Mouse (Mus musculus) ES-Bruce4 (cell line): ENCODE measurements at regions not wholly inside any gene's neighbourhood (a gene's known extent, or its start where the extent isn't known, plus 50 kb on each side); places are given as distances from the start of the nearest gene placed in this dataset.

Experiments used
- H3K27ac ChIP-seq: 2 replicates; pipeline ENCODE4 v1.5.1; 2012; ENCODE audit warnings: low read length, inconsistent platforms; ENCODE audit not compliant: insufficient read depth
- H3K27me3 ChIP-seq: 2 replicates; pipeline ENCODE4 v1.6.1; 2012; ENCODE audit warnings: mild to moderate bottlenecking, low read length, inconsistent platforms; ENCODE audit not compliant: control insufficient read depth, poor library complexity, insufficient read depth, severe bottlenecking
- H3K36me3 ChIP-seq: 2 replicates; pipeline ENCODE4 v1.6.1; 2012; ENCODE audit warnings: inconsistent platforms, mild to moderate bottlenecking, low read length, moderate library complexity; ENCODE audit not compliant: control insufficient read depth, poor library complexity, insufficient read depth, severe bottlenecking
- H3K4me1 ChIP-seq: one replicate; pipeline ENCODE4 v1.8.1; 2011; ENCODE audit warnings: low read length; ENCODE audit not compliant: control insufficient read depth, insufficient read depth
- H3K4me3 ChIP-seq: 2 replicates; pipeline ENCODE4 v1.5.1; 2011; ENCODE audit warnings: low read depth, mild to moderate bottlenecking, low read length
- H3K9ac ChIP-seq: 2 replicates; pipeline ENCODE4 v1.6.1; 2012; ENCODE audit warnings: low read depth, mild to moderate bottlenecking, inconsistent platforms; ENCODE audit not compliant: poor library complexity, severe bottlenecking
- H3K9me3 ChIP-seq: replicated peaks from 2 replicates; pipeline ENCODE4 v1.6.1; 2012; ENCODE audit warnings: mild to moderate bottlenecking, low read length, inconsistent platforms; ENCODE audit not compliant: control insufficient read depth, poor library complexity, insufficient read depth, severe bottlenecking
- CTCF ChIP-seq: IDR thresholded peaks from one replicate; pipeline ENCODE4 v1.8.1; 2011; ENCODE audit warnings: low read depth, low read length
- EP300 ChIP-seq: IDR thresholded peaks from 2 replicates; pipeline ENCODE4 v1.6.1; 2011; ENCODE audit warnings: low read depth, low read length; ENCODE audit not compliant: insufficient read depth
- POLR2A ChIP-seq: IDR thresholded peaks from one replicate; pipeline ENCODE4 v1.8.1; 2011; ENCODE audit warnings: low read length; ENCODE audit not compliant: insufficient read depth

DNA sequence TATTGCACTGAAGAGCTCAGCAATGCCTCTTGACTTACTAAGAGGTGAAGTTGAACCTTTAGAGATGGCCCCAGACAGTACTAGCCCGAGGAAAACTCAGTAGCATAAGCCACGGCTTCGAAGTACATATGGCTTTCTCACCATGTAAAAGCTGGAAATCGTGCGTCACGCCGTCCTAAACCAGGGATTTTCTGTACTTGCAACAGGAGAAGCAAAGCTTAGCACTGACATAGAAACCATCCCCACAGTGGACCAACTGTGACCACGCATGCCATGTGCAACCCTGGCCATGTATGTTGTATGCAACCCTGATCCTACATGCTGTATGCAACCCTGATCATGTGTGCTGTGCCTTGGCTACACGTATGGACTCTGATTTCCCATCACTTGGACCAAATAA lies 265.0 kb upstream of the Zfp637 start:
- Histone ChIP-seq H3K27me3 (no peaks in the 10 kb centered on the region), H3K9ac (no peak overlapping the region), H3K36me3 (no peaks in the 10 kb centered on the region), H3K27ac (no peak overlapping the region), H3K9me3 (no peaks in the 10 kb centered on the region), H3K4me1 (no peaks in the 10 kb centered on the region), H3K4me3 (no peak overlapping the region)
- TF ChIP-seq EP300, result no peak
- TF ChIP-seq CTCF, result no peak
- TF ChIP-seq POLR2A, result no peak

DNA sequence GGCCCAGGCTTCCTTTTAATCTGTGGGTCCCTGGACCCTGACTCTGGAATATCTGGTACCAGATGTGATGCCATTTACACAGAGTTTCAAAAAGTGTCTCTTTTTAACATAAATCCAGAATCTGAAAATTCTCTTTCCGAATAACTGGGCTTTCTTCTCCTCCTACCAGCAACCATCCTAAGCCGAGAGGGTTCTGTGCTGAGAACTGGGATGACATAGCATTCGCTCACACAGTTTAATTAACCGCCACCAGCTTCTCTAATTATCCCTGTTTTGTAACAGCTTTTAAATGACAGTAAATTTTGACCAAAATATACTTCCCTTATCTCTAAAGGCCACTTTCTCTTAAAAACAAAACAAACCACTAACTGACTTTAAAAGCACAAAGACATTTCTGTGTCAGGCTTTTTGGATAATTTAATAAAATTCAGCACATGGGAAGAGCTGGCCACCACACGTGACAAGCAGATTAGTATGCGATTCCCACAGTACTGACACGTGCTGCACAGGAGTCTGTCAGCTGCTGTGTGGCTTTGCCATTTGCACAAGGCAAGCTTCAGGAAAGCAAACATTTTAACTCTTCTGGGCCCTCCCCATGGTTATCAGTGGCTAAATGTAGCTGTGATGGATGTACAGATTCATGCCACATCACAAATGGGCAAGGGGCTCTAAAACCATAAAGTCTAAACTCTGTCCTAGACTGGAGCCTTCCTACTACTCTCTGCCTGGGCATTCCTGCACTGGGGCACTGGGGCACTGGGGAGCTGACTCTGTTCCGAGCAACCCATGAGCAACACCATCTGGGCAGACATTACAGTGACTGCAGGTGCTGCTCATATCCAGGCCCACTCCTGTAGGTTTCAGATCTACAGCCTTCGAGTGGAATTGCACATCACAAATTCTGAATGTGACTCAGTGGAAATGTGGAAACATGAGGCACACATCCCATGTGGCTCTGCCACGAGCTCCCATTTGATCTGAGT lies 263.1 kb upstream of the Zfp637 start:
- Histone ChIP-seq H3K4me3 (no peak overlapping the region), H3K36me3 (no peaks in the 10 kb centered on the region), H3K9me3 (no peaks in the 10 kb centered on the region), H3K27me3 (no peaks in the 10 kb centered on the region), H3K27ac (no peak overlapping the region), H3K4me1 (no peaks in the 10 kb centered on the region), H3K9ac (no peak overlapping the region)
- TF ChIP-seq CTCF (no peak), POLR2A (no peak)

DNA sequence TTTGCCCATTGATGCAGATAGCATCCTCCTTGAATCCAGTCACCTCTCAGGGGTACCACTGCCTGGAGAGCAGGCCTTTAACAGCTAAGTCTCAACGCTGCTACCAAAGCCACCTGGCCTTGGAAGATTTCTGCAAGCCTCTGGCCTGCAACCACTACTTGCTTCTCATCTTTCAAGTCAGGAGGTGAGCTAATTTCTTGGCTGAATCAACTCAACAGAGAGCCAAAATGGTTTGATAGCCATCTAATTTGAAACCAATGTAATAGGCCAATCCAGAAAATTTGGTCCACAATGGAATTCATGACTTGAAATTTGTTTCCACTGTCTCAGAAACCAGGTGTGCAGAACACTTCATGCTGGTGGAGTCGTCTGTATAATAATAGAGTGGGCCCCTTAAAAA lies 260.0 kb upstream of the Zfp637 start:
- Histone ChIP-seq H3K27me3 (no peaks in the 10 kb centered on the region), H3K9me3 (peaks cover 5% of the 10 kb centered on the region; the same call in 1 of the 2 replicates), H3K4me1 (no peaks in the 10 kb centered on the region), H3K4me3 (no peak overlapping the region), H3K36me3 (no peaks in the 10 kb centered on the region), H3K9ac (no peak overlapping the region), H3K27ac (no peak overlapping the region)
- TF ChIP-seq POLR2A, result no peak
- no peak for TF ChIP-seq CTCF
- TF ChIP-seq EP300, result no peak

DNA sequence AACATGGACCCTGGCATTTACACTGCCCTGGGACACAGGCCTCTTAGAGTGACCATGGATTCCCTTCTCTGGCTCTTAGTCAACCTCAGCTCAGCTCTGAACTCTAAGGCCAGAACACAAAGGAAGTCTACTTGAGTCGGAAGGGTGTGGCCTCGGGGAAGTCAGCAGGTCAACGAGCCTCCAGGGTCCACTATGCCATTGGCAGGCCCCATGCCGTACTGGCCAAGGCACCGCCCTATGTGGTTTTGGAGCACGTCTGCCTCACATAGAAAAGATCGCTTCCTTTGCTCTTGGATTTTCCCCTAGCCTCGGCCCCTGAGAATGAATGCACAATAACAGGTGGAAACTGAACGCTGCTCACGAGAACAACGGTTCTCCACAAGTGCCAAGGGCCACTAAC lies 257.9 kb upstream of the Zfp637 start:
- no peak overlapping the region for H3K27ac ChIP-seq
- H3K4me1 ChIP-seq, result no peaks in the 10 kb centered on the region
- H3K9me3 ChIP-seq, result peaks cover 5% of the 10 kb centered on the region; the same call in 1 of the 2 replicates
- H3K9ac ChIP-seq, result no peak overlapping the region
- no peaks in the 10 kb centered on the region for H3K36me3 ChIP-seq
- H3K4me3 ChIP-seq, result no peak overlapping the region
- TF ChIP-seq EP300 (no peak), POLR2A (no peak), CTCF (no peak)
- H3K27me3 ChIP-seq, result no peaks in the 10 kb centered on the region

DNA sequence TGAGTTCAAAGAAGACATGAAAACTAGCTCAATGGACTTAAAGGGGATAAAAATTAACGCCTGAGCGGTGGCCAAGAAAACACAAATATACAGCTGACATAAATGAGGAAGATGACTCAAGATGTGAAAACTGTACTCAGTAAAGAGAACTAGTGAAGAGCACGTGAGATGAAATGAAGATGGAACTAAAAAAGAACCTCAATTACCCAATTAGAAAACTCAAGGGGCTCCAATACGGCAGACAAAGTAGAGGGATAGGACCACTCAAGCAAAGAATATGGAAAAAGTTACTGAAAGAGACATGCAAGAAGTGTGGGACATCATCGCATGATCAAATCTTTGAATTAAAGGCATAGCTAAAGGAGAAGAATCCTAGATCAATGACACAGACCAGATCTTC lies 256.4 kb upstream of the Zfp637 start:
- Histone ChIP-seq H3K4me1 (no peaks in the 10 kb centered on the region), H3K27me3 (no peaks in the 10 kb centered on the region), H3K27ac (no peak overlapping the region), H3K36me3 (no peaks in the 10 kb centered on the region), H3K9me3 (peaks cover 5% of the 10 kb centered on the region; the same call in 1 of the 2 replicates), H3K4me3 (no peak overlapping the region), H3K9ac (no peak overlapping the region)
- TF ChIP-seq CTCF (no peak), EP300 (no peak), POLR2A (no peak)

DNA sequence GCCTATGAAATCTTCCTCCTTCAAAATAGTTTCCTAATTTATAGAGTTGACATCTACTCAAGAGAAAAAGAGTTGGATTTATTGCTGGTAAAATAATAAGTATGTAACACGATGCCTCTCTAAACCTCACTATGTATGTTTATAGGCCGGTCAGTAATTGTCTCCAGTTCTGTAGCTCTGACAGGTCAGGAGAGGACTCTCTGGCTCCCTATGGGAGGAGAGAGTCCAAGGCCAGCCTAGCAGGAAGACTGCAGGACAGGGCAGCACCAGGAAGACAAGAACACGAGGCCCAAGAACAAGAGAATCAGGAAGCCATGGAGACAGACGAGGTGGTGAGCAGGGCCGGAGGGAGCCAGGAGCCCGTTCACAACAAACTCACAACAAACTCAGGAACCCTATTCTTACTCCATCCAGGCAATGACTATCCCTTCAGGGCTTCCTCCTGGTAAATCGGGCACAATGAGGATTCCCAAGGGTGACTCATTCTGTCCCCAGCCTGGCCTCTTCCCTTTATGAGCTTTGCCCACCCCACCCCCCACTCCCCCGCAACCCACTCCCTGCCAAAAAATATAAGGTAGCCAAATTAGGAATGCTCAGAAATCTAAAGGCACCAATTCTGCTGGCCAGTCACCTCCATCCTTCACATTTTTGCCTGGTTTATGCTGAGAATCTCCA lies 244.7 kb upstream of the Zfp637 start:
- TF ChIP-seq CTCF (no peak), POLR2A (no peak), EP300 (no peak)
- no peak overlapping the region for H3K9ac ChIP-seq
- H3K27ac ChIP-seq, result no peak overlapping the region
- H3K9me3 ChIP-seq, result no peaks in the 10 kb centered on the region
- no peaks in the 10 kb centered on the region for H3K36me3 ChIP-seq
- no peak overlapping the region for H3K4me3 ChIP-seq
- H3K4me1 ChIP-seq, result no peaks in the 10 kb centered on the region
- no peaks in the 10 kb centered on the region for H3K27me3 ChIP-seq
